Mouse (Mus musculus) spleen, adult 18-20 months (tissue): ENCODE data around the gene Mettl1.
A peak's percentile ranks its signal among the peaks of the same experiment; 100 is the strongest.

Experiments used
- DNase-seq, 2 experiments: peaks; one replicate each; pipeline ENCODE4 v3.0.0; 2022; ENCODE audit warnings: mixed read lengths in 2 of 2

The Mettl1 gene

GRCm38 (mm10) chr10:127041274-127041766, at the start of gene Mettl1, which contains the start of gene Eef1akmt3:
TSS of gene Mettl1 (plus strand) at chr10:127041414.
TSS of gene Eef1akmt3 (minus strand) at chr10:127041513.
- no peak for DNase-seq

GRCm38 (mm10) chr10:126991676-126992075, 49.5 kb upstream of the Mettl1 start:
- no peak for DNase-seq

DNA sequence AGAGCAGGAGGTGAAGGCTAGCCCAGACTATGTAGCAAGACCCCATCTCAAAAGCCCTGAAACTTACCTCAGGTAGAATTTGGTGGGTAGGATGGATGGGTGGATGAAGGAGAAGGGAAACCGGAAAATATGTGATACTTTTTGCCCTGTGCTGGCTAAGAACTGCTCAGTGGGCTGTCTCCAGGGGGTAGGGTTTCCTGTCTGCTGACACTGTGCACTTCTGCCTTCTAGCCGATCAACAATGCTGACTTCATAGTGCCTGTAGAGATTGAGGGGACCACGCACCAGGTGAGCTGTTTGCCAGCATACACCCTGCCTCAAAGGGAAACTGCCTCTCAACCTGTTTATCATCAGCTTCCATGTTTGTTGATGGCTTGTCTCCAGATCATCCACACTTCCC, 47.6 kb upstream of the Mettl1 start:
- peak in 1 of 2 experiments; percentile 24 for DNase-seq

DNA sequence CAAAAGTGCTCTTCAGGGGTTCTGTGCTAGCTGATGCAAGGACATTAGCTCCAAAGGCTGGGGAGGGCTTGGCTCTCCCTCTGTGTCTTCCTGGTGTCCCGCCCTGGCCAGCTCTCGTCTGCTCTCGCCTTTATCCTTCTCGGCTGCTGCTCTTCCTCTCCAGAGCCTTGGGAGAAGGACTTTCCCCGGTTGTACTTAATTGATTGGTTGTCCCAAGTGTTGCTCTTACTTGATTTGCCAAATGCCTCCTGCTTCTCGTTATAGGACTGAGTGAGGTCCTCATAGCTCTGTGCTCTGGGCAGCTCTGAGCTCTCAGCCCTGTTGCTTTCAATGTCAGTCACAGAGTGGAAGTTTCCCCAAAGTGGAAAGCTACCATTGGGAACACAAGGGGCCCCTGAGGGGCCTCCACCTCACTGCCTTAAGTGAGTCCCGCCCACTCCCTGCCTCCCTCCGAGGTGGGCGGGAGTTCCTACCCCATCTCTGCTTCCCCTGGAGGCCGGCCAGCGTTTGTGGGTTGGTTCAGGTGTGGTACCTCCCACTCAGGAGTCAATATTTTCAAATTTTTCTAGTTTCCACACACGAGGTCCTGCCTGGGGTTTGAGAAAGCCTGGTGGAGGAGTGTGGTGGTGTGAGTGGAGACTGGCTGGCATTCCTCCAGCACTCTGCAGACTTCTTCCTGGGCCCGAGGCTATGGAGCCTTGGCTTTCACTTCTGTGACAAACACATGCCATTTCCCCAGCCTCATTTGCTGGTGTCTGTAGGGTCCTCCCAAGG, 43.7 kb upstream of the Mettl1 start:
- DNase-seq, result no peak

DNA sequence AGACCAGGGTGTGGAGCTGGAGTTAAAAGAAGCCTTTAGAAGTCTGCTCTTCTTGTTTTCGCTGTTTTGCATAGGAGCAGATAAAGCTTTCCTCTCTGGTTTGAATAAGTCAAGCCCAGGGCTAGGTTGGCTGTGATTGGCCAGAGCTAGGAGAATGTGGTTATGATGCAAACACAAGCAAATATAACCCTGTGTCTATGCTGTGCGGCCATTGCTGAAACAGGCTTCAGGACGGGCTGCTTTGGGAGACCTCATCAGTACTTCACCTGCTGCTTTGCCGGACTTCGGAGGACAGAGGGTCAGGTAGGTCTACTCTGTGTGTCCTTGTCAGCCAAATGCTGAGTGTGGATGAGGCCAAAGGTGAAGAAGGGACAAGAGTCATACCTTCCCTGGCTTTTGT, 40.7 kb upstream of the Mettl1 start, which contains the start of gene Avil:
Gene Avil, plus strand, starts transcription at position 181 of the 400 bp plus-strand sequence.
- DNase-seq, result no peak

GRCm38 (mm10) chr10:127001297-127001696, 39.9 kb upstream of the Mettl1 start:
- DNase-seq, result no peak

DNA sequence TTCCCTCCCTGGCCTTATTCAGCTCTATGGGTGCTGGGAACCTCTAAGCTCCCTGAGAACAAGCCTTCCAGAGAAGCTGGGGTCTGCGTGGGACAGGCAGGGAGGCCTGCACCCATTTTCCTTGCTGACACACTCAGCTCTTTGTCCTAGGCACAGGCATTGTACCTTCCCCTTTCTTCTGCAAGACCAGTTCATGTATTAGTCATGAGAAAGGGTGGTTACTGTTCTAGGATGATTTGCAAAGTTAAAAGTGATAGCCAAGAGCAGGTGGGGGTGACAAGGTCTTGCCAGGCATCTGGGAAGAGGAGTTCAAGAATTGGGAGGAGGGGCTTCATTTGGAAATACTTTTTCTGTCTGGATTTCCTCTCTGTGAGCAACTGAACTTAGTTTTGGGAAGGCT, 39.2 kb upstream of the Mettl1 start:
- DNase-seq, result no peak

DNA sequence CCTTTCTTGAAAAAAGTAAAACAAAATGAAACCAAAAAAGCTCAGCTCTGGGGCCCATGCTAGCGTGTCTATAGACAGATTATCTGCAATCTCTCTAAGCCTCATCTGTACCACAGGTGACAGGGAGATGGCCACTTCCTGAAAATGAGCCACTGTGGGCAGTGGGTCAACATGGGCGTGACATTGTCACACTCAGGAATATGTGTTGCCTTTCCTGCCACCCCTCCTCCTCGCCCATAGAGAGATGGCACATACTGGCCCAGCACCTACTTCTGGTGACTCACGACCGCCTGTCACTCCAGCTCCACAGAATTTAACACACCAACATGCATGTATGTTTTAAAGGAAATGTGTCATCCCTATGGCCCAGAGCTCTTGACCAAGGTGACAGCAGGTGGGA, 38.4 kb upstream of the Mettl1 start:
- no peak for DNase-seq

DNA sequence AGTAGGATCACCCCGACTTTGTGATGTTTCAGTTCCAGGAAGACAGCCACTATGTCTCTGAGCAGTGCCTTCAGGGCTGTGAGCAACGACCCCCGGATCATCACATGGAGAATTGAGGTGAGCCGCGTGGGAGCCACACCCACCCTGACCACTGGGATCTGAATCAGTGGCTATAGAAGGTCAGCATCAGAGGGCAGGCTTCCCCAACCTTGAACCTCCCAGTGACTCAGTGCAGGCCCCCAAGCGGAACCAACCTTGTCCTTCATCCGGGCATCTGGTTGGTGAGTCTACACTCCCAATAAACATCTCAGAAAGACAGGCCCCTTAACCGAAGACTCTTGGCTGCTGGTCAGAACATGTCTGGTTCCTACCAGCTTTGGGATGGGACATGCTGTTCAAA, 37.9 kb upstream of the Mettl1 start:
- DNase-seq, result no peak

DNA sequence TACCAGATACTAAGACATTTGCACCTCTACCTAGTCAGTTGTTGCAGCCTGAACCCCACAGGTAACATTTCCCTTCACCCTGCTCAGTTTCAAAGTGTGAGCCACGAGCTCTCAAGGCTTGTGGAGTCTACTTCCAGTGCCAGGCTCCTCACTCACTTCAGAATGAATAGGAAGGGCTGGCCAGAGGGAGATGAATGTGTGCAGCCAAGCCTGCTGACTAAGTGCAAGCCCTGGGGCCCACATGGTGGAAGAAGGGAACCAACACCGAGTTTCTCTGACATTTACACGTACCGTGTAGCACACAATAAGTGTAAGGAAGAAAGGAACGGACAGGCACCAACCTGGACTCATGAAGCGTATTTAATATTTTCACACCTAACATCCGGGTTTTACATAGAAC, 37.4 kb upstream of the Mettl1 start:
- no peak for DNase-seq

DNA sequence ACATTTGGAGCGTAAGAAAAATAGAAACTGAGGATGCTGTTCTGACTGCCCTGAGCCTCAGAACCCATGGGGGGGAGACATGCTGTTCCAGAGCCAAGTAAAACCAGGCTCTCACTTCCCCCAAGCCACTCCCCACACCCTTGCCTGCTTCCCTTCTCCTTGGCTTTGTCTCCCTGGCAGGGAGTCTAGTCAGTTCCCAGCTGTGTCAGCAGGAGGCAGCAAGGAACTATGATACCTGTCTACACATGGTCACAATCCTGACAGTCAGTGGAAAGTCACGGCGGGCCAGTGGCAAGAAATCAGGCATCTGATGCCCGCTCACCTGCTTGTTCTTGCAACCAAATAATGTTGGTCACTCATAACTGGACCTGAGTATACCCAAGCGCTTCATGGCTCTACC, 24.7 kb upstream of the Mettl1 start:
- no peak for DNase-seq

- DNase-seq, result no peak
Measured at GRCm38 (mm10) chr10:127017071-127017470, 24.1 kb upstream of the Mettl1 start.

- DNase-seq, result no peak
Measured at GRCm38 (mm10) chr10:127018422-127018821, 22.8 kb upstream of the Mettl1 start.

DNA sequence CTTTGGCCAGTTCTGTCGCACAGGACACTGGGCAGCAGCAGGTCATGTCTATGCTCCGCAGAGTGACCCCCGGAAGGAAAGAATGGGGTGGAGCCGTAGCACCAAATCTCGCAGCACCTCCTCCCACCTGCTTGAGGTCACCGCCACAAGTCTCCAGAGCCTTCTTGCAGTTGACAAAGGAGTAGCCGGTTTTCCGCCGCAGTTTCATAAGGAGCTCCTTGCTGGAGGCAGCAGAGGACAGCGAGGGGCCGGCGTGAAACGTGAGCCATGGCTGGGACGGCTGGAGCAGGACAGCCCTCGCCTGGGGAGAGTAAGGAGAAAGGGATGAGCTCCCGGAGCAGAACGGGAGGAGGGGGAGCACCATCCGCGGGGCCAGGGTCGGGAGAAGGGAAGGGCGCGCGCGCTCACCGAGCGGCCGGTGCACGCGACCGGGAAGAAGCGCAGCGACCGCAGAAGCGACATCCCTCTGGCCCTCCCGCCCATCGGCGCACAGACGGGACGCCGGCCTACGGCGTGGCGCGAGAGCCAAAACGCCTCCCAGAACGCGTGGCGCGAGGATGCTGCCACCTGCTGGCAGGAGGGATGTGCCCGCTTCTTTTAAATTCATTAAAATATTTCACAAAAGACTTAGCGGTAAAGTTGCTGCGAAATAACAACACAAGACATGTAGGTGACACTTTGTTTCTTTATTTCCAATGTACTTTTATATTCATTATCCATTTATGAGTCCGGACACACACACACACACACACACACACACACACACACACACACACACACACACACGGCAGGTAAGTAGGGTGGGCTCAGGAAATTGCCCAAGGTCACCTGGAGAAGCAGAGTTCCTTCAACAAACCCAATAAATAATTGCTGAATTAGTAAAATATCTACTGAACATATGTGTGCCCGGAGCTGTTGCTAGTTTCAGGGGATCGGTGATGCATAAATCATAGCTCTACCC, 10.6 kb upstream of the Mettl1 start, which contains the start of gene Tsfm:
Gene Tsfm, minus strand, starts transcription at position 505 of the 961 bp plus-strand sequence.
- peak; percentile 83 to 94 for DNase-seq

DNA sequence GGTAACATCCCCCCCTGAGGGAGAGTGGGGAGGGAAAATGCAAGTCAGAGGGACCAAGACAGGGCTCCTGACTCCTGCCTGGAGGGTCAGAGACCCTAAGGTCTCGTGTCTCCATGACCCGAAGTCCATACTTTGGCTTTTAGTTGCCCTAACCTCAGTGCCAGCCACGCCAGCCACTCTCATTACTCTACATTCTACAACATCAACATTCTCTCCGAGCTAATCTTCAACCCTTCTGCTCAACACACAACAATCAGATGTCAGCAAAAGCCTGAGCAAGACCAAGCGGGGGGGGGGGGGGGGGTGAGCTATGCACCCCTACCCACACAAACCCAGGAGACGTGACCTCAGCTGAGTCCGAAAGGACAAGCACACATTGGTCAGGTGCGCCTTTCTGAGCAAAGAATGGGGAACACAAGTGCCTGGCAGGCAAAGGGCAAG, 7.9 kb upstream of the Mettl1 start:
- DNase-seq, result no peak

DNA sequence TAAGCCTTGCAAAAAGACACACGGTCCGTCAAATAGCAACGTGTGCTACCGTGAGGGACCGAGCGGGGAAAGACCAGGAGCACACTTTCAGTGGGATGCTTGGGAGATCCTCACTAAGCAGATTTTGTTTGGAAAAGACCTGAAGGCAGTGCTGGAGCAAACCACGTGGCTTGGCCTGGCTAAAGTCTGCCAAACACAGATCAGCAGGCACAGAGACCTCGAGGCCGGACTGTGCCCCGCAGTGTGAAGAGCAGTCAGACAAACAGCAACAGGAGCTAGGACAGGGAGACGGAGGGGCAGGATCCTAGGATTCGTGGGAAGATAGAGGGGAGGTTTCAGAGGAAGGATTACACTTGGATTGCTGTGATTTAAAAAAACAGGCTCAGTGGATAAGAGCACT, 4.9 kb upstream of the Mettl1 start:
- DNase-seq, result no peak

- no peak for DNase-seq
Measured at GRCm38 (mm10) chr10:127037641-127038040, 3.6 kb upstream of the Mettl1 start.

- no peak for DNase-seq
Measured at GRCm38 (mm10) chr10:127040569-127041214, 522 bp upstream of the Mettl1 start.

DNA sequence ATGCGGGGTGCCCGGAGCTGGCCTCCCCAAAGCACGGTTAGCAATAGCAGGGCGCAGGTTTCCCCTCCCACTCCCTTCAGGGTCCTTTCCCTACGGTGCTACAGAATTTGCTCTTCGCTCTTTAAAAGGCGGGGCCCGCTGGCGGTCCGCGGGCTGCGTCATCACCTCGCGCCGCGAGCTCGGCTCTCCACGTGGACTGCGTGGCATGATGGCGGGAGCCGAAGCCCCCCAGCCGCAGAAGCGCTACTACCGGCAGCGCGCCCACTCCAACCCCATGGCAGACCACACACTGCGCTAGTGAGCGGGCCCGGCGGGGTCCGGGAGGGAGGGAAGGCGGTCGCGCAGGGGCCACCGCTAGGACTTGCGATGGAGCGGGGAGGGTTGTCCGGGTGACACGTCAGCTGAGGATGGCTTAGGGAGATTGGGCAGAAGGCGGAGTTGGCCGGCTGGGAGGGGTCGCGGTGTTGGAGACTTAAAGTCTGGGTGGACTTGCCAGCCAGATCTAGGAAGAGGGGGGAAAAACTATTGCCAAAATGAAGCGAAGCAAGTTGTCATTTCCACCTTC, 642 bp downstream of the Mettl1 start:
- DNase-seq, result peak; percentile 71 to 82

DNA sequence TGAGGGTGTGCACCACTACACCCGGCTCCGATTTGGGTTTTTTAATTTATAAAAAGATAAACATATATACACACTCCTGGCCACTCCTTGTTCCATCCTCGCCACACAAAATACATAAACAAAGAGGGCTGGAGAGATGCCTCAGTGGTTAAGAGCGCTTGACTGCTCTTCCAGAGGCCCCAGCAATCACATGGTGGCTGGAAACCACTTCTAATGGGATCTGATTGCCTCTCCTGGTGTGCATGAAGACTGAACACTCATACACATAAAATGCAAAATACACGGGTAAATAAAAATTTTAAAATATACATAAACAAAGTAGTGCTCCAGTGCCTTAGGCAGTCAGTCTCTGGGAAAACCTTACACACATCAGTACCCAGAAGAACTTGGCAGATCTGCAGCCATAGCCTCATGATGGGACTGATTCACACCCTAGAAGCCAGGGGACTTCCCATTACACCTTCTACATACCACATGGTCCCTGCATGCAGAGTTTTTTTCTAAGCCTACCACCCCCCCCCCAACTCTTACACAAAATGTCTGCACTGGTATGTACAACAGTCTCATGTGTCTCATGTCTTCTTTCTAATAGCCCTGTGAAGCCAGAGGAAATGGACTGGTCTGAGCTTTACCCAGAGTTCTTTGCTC, 1.4 kb downstream of the Mettl1 start:
- no peak for DNase-seq

DNA sequence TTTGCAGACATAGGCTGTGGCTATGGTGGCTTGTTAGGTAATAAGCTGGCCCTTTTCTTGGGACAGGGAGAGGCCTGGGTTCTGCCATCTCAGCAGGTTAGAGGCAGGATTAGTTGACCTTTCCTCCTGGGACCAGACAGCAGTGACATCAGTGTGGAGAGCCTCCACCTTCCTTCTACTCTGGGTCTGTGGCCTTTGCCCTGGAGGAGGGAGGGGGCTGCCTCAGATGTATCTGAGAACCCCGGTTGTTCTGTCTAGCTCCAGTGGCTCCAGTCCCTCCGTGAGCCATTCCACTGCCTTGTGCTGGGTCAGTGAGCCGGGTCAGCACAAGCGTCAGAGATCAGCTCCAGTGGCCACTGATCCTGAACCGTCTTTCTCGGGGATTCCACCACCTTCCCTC, 2.0 kb downstream of the Mettl1 start:
- no peak for DNase-seq

DNA sequence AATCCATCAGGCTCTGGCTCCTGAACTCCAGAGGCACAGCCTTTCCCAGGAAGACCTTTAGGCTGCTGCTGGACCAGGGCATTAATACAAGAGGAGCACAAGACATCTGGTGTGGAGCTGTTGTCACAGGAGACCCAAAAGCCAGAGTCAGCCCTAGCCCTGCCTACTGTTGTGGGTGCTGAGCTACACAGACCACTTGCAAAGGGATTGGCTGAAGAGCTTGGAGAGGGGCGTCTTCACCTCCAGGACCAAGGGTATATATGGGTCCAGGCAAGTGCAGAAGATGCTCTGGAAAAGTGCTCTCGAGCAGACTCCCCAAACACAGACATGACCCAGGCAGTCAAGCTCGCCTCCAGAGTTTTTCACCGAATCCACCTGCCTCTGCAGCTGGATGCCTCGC, 6.7 kb downstream of the Mettl1 start, which contains the start of gene Cyp27b1:
Gene Cyp27b1, plus strand, starts transcription at position 297 of the 400 bp plus-strand sequence.
- no peak for DNase-seq
